Mouse (Mus musculus) intestine, embryonic 15.5 days (tissue): Measurements from ENCODE around the gene Ubap1l. TPM values are rescaled to one million over a fixed set of nuclear protein-coding genes. Genes with fewer than 3 reads are reported as not detected.

Experiments
- ATAC-seq: fragments of 200-750 bp; cut with Nextera tagmentation; 2 replicates; pipeline ENCODE4 v1.8.0; 2017; ENCODE audit warnings: moderate TSS enrichment, moderate library complexity
- H3K27ac ChIP-seq: fragments of 300-500 bp; sonication (generic); 2 replicates; pipeline ENCODE4 v1.5.1; 2015; ENCODE audit warnings: mild to moderate bottlenecking, inconsistent platforms
- H3K27me3 ChIP-seq: fragments of 300-500 bp; sonication (generic); replicated peaks from 2 replicates; pipeline ENCODE4 v1.6.1; 2015; ENCODE audit warnings: inconsistent platforms
- H3K36me3 ChIP-seq: fragments of 300-500 bp; sonication (generic); 2 replicates; pipeline ENCODE4 v1.6.1; 2015; ENCODE audit warnings: inconsistent platforms
- H3K4me1 ChIP-seq: fragments of 300-500 bp; sonication (generic); replicated peaks from 2 replicates; pipeline ENCODE4 v1.6.1; 2015; ENCODE audit warnings: inconsistent platforms
- H3K4me2 ChIP-seq: fragments of 300-500 bp; sonication (generic); replicated peaks from 2 replicates; pipeline ENCODE4 v1.6.1; 2015; ENCODE audit warnings: mild to moderate bottlenecking, inconsistent platforms
- H3K4me3 ChIP-seq: fragments of 300-500 bp; sonication (generic); replicated peaks from 2 replicates; pipeline ENCODE4 v1.5.1; 2015; ENCODE audit warnings: inconsistent platforms
- H3K9ac ChIP-seq: fragments of 300-500 bp; sonication (generic); 2 replicates; pipeline ENCODE4 v1.6.1; 2015; ENCODE audit warnings: inconsistent platforms
- H3K9me3 ChIP-seq: fragments of 300-500 bp; sonication (generic); 2 replicates; pipeline ENCODE4 v1.6.1; 2016; ENCODE audit warnings: inconsistent platforms
- WGBS: fragments of 180-500 bp; shearing (Covaris S2); methylation state at CpG from one replicate; pipeline ENCODE4 v1.1.7; 2015; 5-methylcytosine and 5-hydroxymethylcytosine counted together
- polyA plus RNA-seq: library from polyadenylated mRNA; unstranded; fragments of >200 nt; fragmentation: Nextera tagmentation; extraction: Ambion mirVana; gene quantifications from 2 replicates; pipeline ENCODE4 v1.2.1, GENCODE M21; 2015

Gene Ubap1l
- polyA plus RNA-seq, 1 experiment from 2014 or later: 0.21 TPM

DNA sequence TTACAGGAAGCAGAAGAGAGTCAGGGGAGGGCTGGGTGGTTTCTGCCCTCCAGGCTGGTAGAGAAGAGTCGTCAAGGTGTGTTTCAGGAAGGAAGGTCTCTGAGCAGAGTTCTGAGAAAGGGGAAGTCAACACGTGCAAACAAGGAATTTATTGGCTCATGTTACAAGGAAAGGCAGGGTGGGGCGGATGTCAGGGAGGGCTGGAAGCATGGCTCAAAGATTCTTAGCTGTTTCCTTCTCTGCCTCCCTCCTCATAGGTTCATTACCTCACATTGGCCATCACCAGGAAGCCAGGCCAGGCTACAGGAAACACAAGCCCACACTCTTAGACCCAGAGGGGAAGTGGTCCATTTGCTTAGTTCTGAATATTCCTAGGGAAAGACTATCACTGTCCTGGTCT lies 63.6 kb downstream of the Ubap1l start:
- no peaks in the 10 kb centered on the region for H3K36me3 ChIP-seq
- ATAC-seq: 0 out of 2 replicates have a peak, but pooled peaks have one; percentile 5
- H3K9me3 ChIP-seq: no peaks in the 10 kb centered on the region
- H3K27ac ChIP-seq: no peak overlapping the region
- no peak overlapping the region for H3K9ac ChIP-seq
- H3K4me2 ChIP-seq: no peak overlapping the region
- H3K4me1 ChIP-seq: no peaks in the 10 kb centered on the region
- no peaks in the 10 kb centered on the region for H3K27me3 ChIP-seq
- H3K4me3 ChIP-seq: no peak overlapping the region
- 29% methylated on average over 3 of the region's 3 CpGs for WGBS

DNA sequence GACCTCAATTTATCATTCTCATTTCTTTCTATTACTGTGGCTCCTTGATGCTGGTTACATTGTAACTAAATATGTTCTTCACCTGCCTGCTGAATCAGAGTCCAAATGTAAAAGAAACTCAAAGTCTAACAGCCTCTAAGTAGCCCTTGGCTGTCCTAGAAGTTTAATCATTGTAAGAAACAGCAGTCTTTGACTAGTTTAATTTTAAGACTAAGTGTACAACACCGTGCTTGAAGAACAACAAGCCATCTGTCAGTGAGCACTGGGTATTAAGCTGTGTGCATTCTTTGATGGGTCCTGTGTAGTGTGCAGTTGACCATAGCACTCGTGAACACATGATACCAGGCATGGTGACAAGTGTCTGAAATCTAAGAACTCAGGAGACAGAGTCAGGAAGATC lies 66.7 kb downstream of the Ubap1l start:
- no peak overlapping the region for H3K9ac ChIP-seq
- no peak overlapping the region for H3K4me3 ChIP-seq
- no peak overlapping the region for H3K4me2 ChIP-seq
- H3K27me3 ChIP-seq: no peaks in the 10 kb centered on the region
- no peaks in the 10 kb centered on the region for H3K9me3 ChIP-seq
- H3K27ac ChIP-seq: peak overlapping the region; percentile 38
- 66% methylated on average over 2 of the region's 2 CpGs for WGBS
- no peaks in the 10 kb centered on the region for H3K4me1 ChIP-seq
- H3K36me3 ChIP-seq: no peaks in the 10 kb centered on the region
- ATAC-seq: peak; percentile 48

DNA sequence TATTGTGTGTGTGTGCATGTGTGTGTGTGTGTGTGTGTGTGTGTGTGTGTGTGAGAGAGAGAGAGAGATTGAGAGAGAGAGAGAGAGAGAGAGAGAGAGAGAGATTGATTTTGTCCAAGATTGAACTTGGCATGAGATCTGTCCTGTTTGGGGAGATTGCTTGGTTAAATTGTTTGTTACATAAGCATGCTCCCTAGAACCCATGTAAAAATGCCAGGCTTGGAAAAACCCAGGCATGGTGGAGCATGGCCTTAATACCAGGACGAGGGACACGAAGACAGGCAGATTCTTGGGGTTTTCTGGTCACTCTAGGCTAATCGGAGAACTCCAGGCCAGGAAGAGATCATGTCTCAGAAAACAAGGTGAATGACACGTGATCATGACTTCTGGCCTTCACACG lies 67.2 kb downstream of the Ubap1l start:
- ATAC-seq: no peak
- Histone ChIP-seq H3K4me3 (no peak overlapping the region), H3K27me3 (0 out of 2 replicates have a peak, but pooled peaks cover 1% of the 10 kb centered on the region), H3K36me3 (no peaks in the 10 kb centered on the region), H3K9ac (no peak overlapping the region), H3K9me3 (no peaks in the 10 kb centered on the region), H3K27ac (peak overlapping the region; percentile 38), H3K4me2 (no peak overlapping the region), H3K4me1 (no peaks in the 10 kb centered on the region)
- 86% methylated on average over 5 of the region's 5 CpGs for WGBS

Other genes starting within 250 kb of the Ubap1l start
- gene Igdcc3, start 219.9 kb upstream of the Ubap1l start, polyA plus RNA-seq: 0.99 and 1.4 TPM in 2 replicates
- gene Parp16, start 165.7 kb upstream of the Ubap1l start, polyA plus RNA-seq: 9.4 and 9.7 TPM in 2 replicates
- 1.5 and 1.8 TPM in 2 replicates for gene Cilp, start 95.9 kb upstream of the Ubap1l start, polyA plus RNA-seq
- gene Clpx, start 66.8 kb upstream of the Ubap1l start, polyA plus RNA-seq: 45.8 and 48.5 TPM in 2 replicates
- gene Pdcd7, start 14.9 kb upstream of the Ubap1l start, polyA plus RNA-seq: 8.7 TPM in 2 replicates
- 2.5 and 2.6 TPM in 2 replicates for gene Kbtbd13, start 30.6 kb downstream of the Ubap1l start, polyA plus RNA-seq
- 4.2 and 4.7 TPM in 2 replicates for gene Rasl12, start 37.5 kb downstream of the Ubap1l start, polyA plus RNA-seq
- 7.4 and 8.7 TPM in 2 replicates for gene Slc51b, start 61.9 kb downstream of the Ubap1l start, polyA plus RNA-seq
- 18.6 and 22.1 TPM in 2 replicates for gene Mtfmt, start 74.7 kb downstream of the Ubap1l start, polyA plus RNA-seq
- gene Spg21, start 99.9 kb downstream of the Ubap1l start, polyA plus RNA-seq: 90.2 and 102 TPM in 2 replicates
- gene Ankdd1a, start 159.2 kb downstream of the Ubap1l start, polyA plus RNA-seq: not detected in 2 replicates
- 11.0 and 11.2 TPM in 2 replicates for gene Plekho2, start 219.0 kb downstream of the Ubap1l start, polyA plus RNA-seq
- gene Pif1, start 226.1 kb downstream of the Ubap1l start, polyA plus RNA-seq: 9.1 and 9.6 TPM in 2 replicates